In the genomic region with DNA sequence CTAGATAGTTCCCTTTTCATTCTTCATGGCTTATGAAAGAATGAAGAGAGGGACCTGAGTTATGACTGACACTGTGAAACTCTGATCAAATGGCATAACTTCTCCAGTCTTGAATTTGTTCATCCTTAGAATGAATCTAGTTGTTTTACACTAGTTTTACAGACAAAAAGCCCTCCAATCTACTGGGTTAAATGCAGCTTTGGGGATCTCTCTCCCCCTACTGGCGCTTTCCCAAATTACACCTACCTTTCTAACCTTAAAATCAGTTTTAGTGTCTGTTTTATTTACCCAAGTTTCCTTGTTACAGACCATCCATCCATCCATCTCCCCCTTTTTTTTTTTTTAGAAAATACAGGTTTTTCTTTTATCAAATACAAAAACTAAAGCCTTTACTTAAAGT, we compare ENCODE assay signal across 7 mouse cellular contexts. TPM values are rescaled to one million over a fixed set of nuclear protein-coding genes. Genes with fewer than 3 reads are reported as not detected.
A peak's percentile ranks its signal among the peaks of the same experiment; 100 is the strongest.
DNase-seq lines count a peak whose midpoint lies in the region; ATAC-seq lines count a peak whose summit lies in the region.

No protein-coding gene starts in this region.

- H3K27me3 ChIP-seq in kidney, embryonic 16.5 days (ENCODE audit: insufficient read depth, low read length) = no peaks in the 10 kb centered on the region

- peak; percentile 17 for DNase-seq in kidney, adult 18-20 months
- peak; percentile 35 for DNase-seq in CD4-positive, CD25-positive, alpha-beta regulatory T cell, adult 2 months (ENCODE audit: low read depth, low spot score)
- DNase-seq in Muller cell, postnatal 12 days (ENCODE audit: inconsistent ontology term) = peak; percentile 12
- DNase-seq in fibroblast of lung, adult 2 months (ENCODE audit: low read depth) = peak; percentile 23
- peak; percentile 13 for DNase-seq in left cerebral cortex, postnatal 4 days
- DNase-seq in telencephalon, adult 2 months (ENCODE audit: low read depth, low spot score) = peak; percentile 26

- H3K4me1 ChIP-seq in kidney, embryonic 16.5 days (ENCODE audit: insufficient read depth, low read length) = no peaks in the 10 kb centered on the region

- 0% methylated on average over 1 of the region's 1 CpGs for WGBS in kidney, embryonic 16.5 days

- no peak overlapping the region for H3K4me2 ChIP-seq in kidney, embryonic 16.5 days (replicated peaks; ENCODE audit: low read depth, low read length)

- no peak overlapping the region for H3K27ac ChIP-seq in kidney, embryonic 16.5 days (ENCODE audit: low read length)

- no peaks in the 10 kb centered on the region for H3K9me3 ChIP-seq in kidney, embryonic 16.5 days (ENCODE audit: low read length)

- no peak overlapping the region for H3K9ac ChIP-seq in kidney, embryonic 16.5 days (replicated peaks; ENCODE audit: low read length)

- ATAC-seq in kidney, embryonic 16.5 days (ENCODE audit: low FRiP score, low TSS enrichment) = no peak

- no peak overlapping the region for H3K4me3 ChIP-seq in kidney, embryonic 16.5 days (ENCODE audit: low read length)

- H3K36me3 ChIP-seq in kidney, embryonic 16.5 days (ENCODE audit: insufficient read depth, low read length) = peaks cover 5% of the 10 kb centered on the region; the same call in 1 of the 2 replicates

- intact Hi-C loops in left cerebral cortex, postnatal 4 days (cut with DNase I) = loop anchor here (5.0 kb wide), 1 partner anchor 114 kb away; no protein-coding TSS in a partner anchor

RNA-seq across cellular contexts. Expression of a gene that starts 27.6 kb away (rescaled TPM):
- polyA plus RNA-seq in kidney, embryonic 16.5 days (2015; fragmentation: Nextera tagmentation; extraction: Ambion mirVana) = not detected in 2 replicates
- not detected for total RNA-seq in left cerebral cortex, postnatal 4 days (2021)

RNA-seq across cellular contexts. Expression of a gene that starts 50.9 kb away (rescaled TPM):
- polyA plus RNA-seq in kidney, embryonic 16.5 days (2015; fragmentation: Nextera tagmentation; extraction: Ambion mirVana) = 21.4 and 22.2 TPM in 2 replicates
- total RNA-seq in left cerebral cortex, postnatal 4 days (2021) = 10 to 100 TPM; 46.3 to 49.7 TPM

RNA-seq across cellular contexts. Expression of a gene that starts 57.8 kb away (rescaled TPM):
- 0.15 and 0.35 TPM in 2 replicates for polyA plus RNA-seq in kidney, embryonic 16.5 days (2015; fragmentation: Nextera tagmentation; extraction: Ambion mirVana)
- total RNA-seq in left cerebral cortex, postnatal 4 days (2021) = not detected
